ENCODE assay signal across 9 mouse cellular contexts in genomic region chr10:56486584-56486983, GRCm38 (mm10).
DNase-seq lines count a peak whose midpoint lies in the region; ATAC-seq and TF ChIP-seq lines count a peak whose summit lies in the region.
"Had no signal": no experiment of that assay in that cellular context is flagged by ENCODE, and none has a peak within 500 bp of the region (broad histone marks: within the 10 kb centered on the region; RNA-seq: fewer than 3 reads in every experiment).

No protein-coding gene starts in this region.

- H3K4me3 ChIP-seq in lung, embryonic 14.5 days (ENCODE audit: low read depth, low read length) = no peak overlapping the region
- H3K4me3 ChIP-seq in forebrain, embryonic 16.5 days (replicated peaks; ENCODE audit: low read length) = no peak overlapping the region
- H3K4me3 ChIP-seq: liver, embryonic 15.5 days had no signal

- TF ChIP-seq CTCF in lung, embryonic 14.5 days (IDR thresholded peaks at IDR 0.05; ENCODE audit: low read depth) = no peak

- no peak; the same call in 1 of the 2 replicates for ATAC-seq in lung, embryonic 14.5 days (ENCODE audit: insufficient read depth)
- no peak for ATAC-seq in forebrain, embryonic 16.5 days

- no peak overlapping the region for H3K9ac ChIP-seq in lung, embryonic 14.5 days
- H3K9ac ChIP-seq in forebrain, embryonic 16.5 days (replicated peaks; ENCODE audit: low read depth, low read length) = no peak overlapping the region
- H3K9ac ChIP-seq: liver, embryonic 15.5 days had no signal

- no peaks in the 10 kb centered on the region for H3K27me3 ChIP-seq in lung, embryonic 14.5 days (ENCODE audit: insufficient read depth, low read length)
- no peaks in the 10 kb centered on the region for H3K27me3 ChIP-seq in forebrain, embryonic 16.5 days (replicated peaks; ENCODE audit: control insufficient read depth, insufficient read depth, low read length)
- H3K27me3 ChIP-seq: liver, embryonic 15.5 days had no signal

- no peak overlapping the region for H3K27ac ChIP-seq in lung, embryonic 14.5 days (ENCODE audit: low read depth)
- no peak overlapping the region for H3K27ac ChIP-seq in forebrain, embryonic 16.5 days (ENCODE audit: low read length)
- H3K27ac ChIP-seq: liver, embryonic 15.5 days had no signal

- no peaks in the 10 kb centered on the region for H3K36me3 ChIP-seq in lung, embryonic 14.5 days (ENCODE audit: insufficient read depth)
- H3K36me3 ChIP-seq in forebrain, embryonic 16.5 days (ENCODE audit: control insufficient read depth, insufficient read depth) = no peaks in the 10 kb centered on the region
- H3K36me3 ChIP-seq: liver, embryonic 15.5 days had no signal

- DNase-seq in urinary bladder, adult 18-20 months (ENCODE audit: low spot score in 2 of 2) = peak; percentile 7 to 67
- no peak for DNase-seq in urinary bladder, postnatal 10 days (ENCODE audit: low spot score)
- peak; percentile 16 to 39 for DNase-seq in gastrocnemius, adult 8-10 months (ENCODE audit: low spot score in 2 of 2)
- DNase-seq in lung, embryonic 14.5 days = peak; percentile 28
- no peak for DNase-seq in left cerebral cortex, adult 8-10 months (ENCODE audit: low spot score in 2 of 2)
- no peak for DNase-seq in cerebellum, postnatal 14 days
- DNase-seq in embryo, embryonic 11 days = no peak

- no peak overlapping the region for H3K4me2 ChIP-seq in lung, embryonic 14.5 days
- no peak overlapping the region for H3K4me2 ChIP-seq in forebrain, embryonic 16.5 days (ENCODE audit: low read length)
- H3K4me2 ChIP-seq: liver, embryonic 15.5 days had no signal

- 40% methylated on average over 6 of the region's 6 CpGs for WGBS in lung, embryonic 14.5 days
- 75% methylated on average over 6 of the region's 6 CpGs for WGBS in forebrain, embryonic 16.5 days

- H3K9me3 ChIP-seq in lung, embryonic 14.5 days (ENCODE audit: low read depth, low read length) = no peaks in the 10 kb centered on the region
- no peaks in the 10 kb centered on the region for H3K9me3 ChIP-seq in forebrain, embryonic 16.5 days (ENCODE audit: control insufficient read depth, low read length)
- H3K9me3 ChIP-seq: liver, embryonic 15.5 days had no signal

- no peaks in the 10 kb centered on the region for H3K4me1 ChIP-seq in lung, embryonic 14.5 days (ENCODE audit: insufficient read depth)
- H3K4me1 ChIP-seq in forebrain, embryonic 16.5 days (replicated peaks; ENCODE audit: control insufficient read depth, insufficient read depth, low read length) = 0 out of 2 replicates have a peak, but pooled peaks cover 4% of the 10 kb centered on the region
- H3K4me1 ChIP-seq: liver, embryonic 15.5 days had no signal

Comparison
In these comparisons a context has a peak if more than half of its experiments do, and no peak if none do; other contexts are left out.
1. DNase-seq: peak in urinary bladder, adult 18-20 months (2 of 2), gastrocnemius, adult 8-10 months (2 of 2) and lung, embryonic 14.5 days (single experiment); none in urinary bladder, postnatal 10 days (single experiment), left cerebral cortex, adult 8-10 months (0 of 2), cerebellum, postnatal 14 days (0 of 2) and embryo, embryonic 11 days (single experiment).